Mouse (Mus musculus) spleen, adult 2 months (tissue): ENCODE results near the gene Olfr1256. TPM values are rescaled to one million over a fixed set of nuclear protein-coding genes. Genes with fewer than 3 reads are reported as not detected.

ENCODE experiments used
- DNase-seq, 2 experiments: peaks; one replicate each; pipeline versions ENCODE4 v3.0.0 to v3.0.0-alpha.2; 2012 to 2021; ENCODE audit warnings: low spot score in 2 of 2, low read depth in 1 of 2
- H3K27ac ChIP-seq: fragments of 200-500 bp; 2 replicates; pipeline ENCODE4 v1.5.1; 2012; ENCODE audit warnings: low read length, inconsistent platforms; ENCODE audit not compliant: insufficient read depth
- H3K27me3 ChIP-seq: fragments of 200-500 bp; 2 replicates; pipeline ENCODE4 v1.6.1; 2012; ENCODE audit warnings: mild to moderate bottlenecking, moderate library complexity, low read length, inconsistent platforms; ENCODE audit not compliant: control insufficient read depth, insufficient read depth
- H3K36me3 ChIP-seq: fragments of 200-500 bp; 2 replicates; pipeline ENCODE4 v1.6.1; 2012; ENCODE audit warnings: mild to moderate bottlenecking, low read length, inconsistent platforms; ENCODE audit not compliant: control insufficient read depth, insufficient read depth
- H3K4me1 ChIP-seq: fragments of 200-500 bp; 2 replicates; pipeline ENCODE4 v1.6.1; 2011; ENCODE audit warnings: inconsistent platforms; ENCODE audit not compliant: control insufficient read depth, insufficient read depth, insufficient read length
- H3K4me3 ChIP-seq: fragments of 200-500 bp; 2 replicates; pipeline ENCODE4 v1.5.1; 2011; ENCODE audit warnings: mild to moderate bottlenecking, inconsistent platforms; ENCODE audit not compliant: insufficient read depth, insufficient read length; ENCODE audit errors: extremely low read depth
- CTCF ChIP-seq: fragments of 200-500 bp; IDR thresholded peaks from 2 replicates; pipeline ENCODE4 v1.5.1; 2011; ENCODE audit warnings: mild to moderate bottlenecking, inconsistent platforms; ENCODE audit not compliant: insufficient read depth, insufficient read length, insufficient replicate concordance; ENCODE audit errors: extremely low read depth
- POLR2A ChIP-seq: fragments of 200-500 bp; IDR thresholded peaks from 2 replicates; pipeline ENCODE4 v1.6.1; 2011; ENCODE audit warnings: low read depth, low read length, inconsistent platforms
- polyA plus RNA-seq: library from polyadenylated mRNA; depleted of rRNA; stranded (reverse); fragments of >200 nt; gene quantifications from 2 replicates; pipeline ENCODE4 v1.2.3, GENCODE M21; 2012; rRNA removed

Olfr1256 gene
- polyA plus RNA-seq, 1 experiment, result not detected

DNA sequence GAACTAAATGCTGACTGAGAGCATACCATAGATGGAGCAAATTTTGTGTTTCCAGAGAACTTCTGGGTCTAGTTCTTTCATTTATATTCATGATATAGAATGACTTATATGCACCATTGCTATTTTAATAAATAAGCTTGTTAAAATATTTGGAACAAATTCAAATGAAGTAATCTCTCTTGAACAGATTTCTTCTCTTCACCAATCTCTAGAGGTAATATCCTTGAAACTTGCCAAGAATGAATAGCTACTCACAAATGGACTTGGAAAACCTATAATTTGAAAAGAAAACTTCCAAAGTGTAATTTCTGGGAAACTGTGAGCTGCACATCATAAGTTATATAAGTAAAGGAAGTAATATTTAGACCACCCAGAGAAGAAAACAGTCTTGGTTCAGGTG is 47.8 kb downstream of the Olfr1256 start, which contains the start of gene Olfr1254:
Gene Olfr1254 (minus strand): TSS at position 101 of the 400 bp plus-strand sequence.
- Histone ChIP-seq H3K4me3 (no peak within 1 kb of the TSS), H3K4me1 (no peaks in the 10 kb centered on the region), H3K27ac (no peak within 1 kb of the TSS), H3K27me3 (no peaks in the 10 kb centered on the region), H3K36me3 (no peaks in the 10 kb centered on the region)
- no peak for DNase-seq
- TF ChIP-seq CTCF (no peak), POLR2A (no peak)

Other genes starting within 250 kb of the Olfr1256 start
- gene Olfr1246, start 248.4 kb downstream of the Olfr1256 start, polyA plus RNA-seq, result not detected in 2 replicates
- gene Olfr1247, start 227.4 kb downstream of the Olfr1256 start, polyA plus RNA-seq, result not detected in 2 replicates
- not detected in 2 replicates for gene Olfr1248, start 223.3 kb downstream of the Olfr1256 start, polyA plus RNA-seq
- not detected in 2 replicates for gene Olfr1249, start 206.6 kb downstream of the Olfr1256 start, polyA plus RNA-seq
- gene Olfr1250, start 180.1 kb downstream of the Olfr1256 start, polyA plus RNA-seq, result not detected in 2 replicates
- not detected in 2 replicates for gene Olfr1251, start 169.6 kb downstream of the Olfr1256 start, polyA plus RNA-seq
- not detected in 2 replicates for gene Olfr1252, start 116.5 kb downstream of the Olfr1256 start, polyA plus RNA-seq
- not detected in 2 replicates for gene Olfr1253, start 84.5 kb downstream of the Olfr1256 start, polyA plus RNA-seq
- not detected in 2 replicates for gene Olfr1254, start 47.9 kb downstream of the Olfr1256 start, polyA plus RNA-seq
- gene Olfr1255, start 29.5 kb downstream of the Olfr1256 start, polyA plus RNA-seq, result not detected in 2 replicates
- gene Olfr48, start 6.7 kb upstream of the Olfr1256 start, polyA plus RNA-seq, result not detected in 2 replicates
- not detected in 2 replicates for gene Olfr1257, start 36.9 kb upstream of the Olfr1256 start, polyA plus RNA-seq
- gene Olfr1258, start 85.8 kb upstream of the Olfr1256 start, polyA plus RNA-seq, result not detected in 2 replicates
- gene Olfr1259, start 107.1 kb upstream of the Olfr1256 start, polyA plus RNA-seq, result not detected in 2 replicates
- gene Olfr1260, start 132.8 kb upstream of the Olfr1256 start, polyA plus RNA-seq, result not detected in 2 replicates
- gene Olfr1261, start 149.7 kb upstream of the Olfr1256 start, polyA plus RNA-seq, result not detected in 2 replicates
- gene Olfr1262, start 158.6 kb upstream of the Olfr1256 start, polyA plus RNA-seq, result not detected in 2 replicates
- not detected in 2 replicates for gene Olfr1263, start 170.6 kb upstream of the Olfr1256 start, polyA plus RNA-seq
- gene Olfr1264, start 184.0 kb upstream of the Olfr1256 start, polyA plus RNA-seq, result not detected in 2 replicates
- gene Olfr1265, start 193.8 kb upstream of the Olfr1256 start, polyA plus RNA-seq, result not detected in 2 replicates
- gene Olfr140, start 222.0 kb upstream of the Olfr1256 start, polyA plus RNA-seq, result not detected in 2 replicates